Mouse (Mus musculus) MEL (cell line): Measurements from ENCODE around the gene Gamt. TPM values are rescaled to one million over a fixed set of nuclear protein-coding genes. Genes with fewer than 3 reads are reported as not detected.

ENCODE experiments used
- DNase-seq: peaks from one replicate; pipeline ENCODE4 v3.0.0; 2011; ENCODE audit warnings: low read depth, low spot score
- H3K27ac ChIP-seq: 2 replicates; pipeline ENCODE4 v1.5.1; 2012; ENCODE audit warnings: low read depth, mild to moderate bottlenecking, control low read depth, low read length, moderate library complexity; ENCODE audit not compliant: control insufficient read depth
- H3K27me3 ChIP-seq, 2 experiments: fragments of 150-350 bp in 1 of 2; sonication (generic) in 1 of 2; 2 replicates each; pipeline ENCODE4 v1.6.1; 2012; ENCODE audit warnings: low read length in 2 of 2, mild to moderate bottlenecking in 2 of 2, improper control_type of control experiment in 1 of 2, moderate library complexity in 1 of 2; ENCODE audit not compliant: insufficient read depth in 2 of 2, control insufficient read depth in 1 of 2
- H3K36me3 ChIP-seq, 2 experiments: 2 replicates each; pipeline ENCODE4 v1.6.1; 2012 to 2014; ENCODE audit warnings: low read length in 2 of 2, improper control_type of control experiment in 1 of 2, inconsistent platforms in 1 of 2, mild to moderate bottlenecking in 1 of 2; ENCODE audit not compliant: insufficient read depth in 2 of 2, control insufficient read depth in 1 of 2
- H3K4me1 ChIP-seq, 2 experiments: fragments of 150-350 bp in 1 of 2; sonication (generic) in 1 of 2; 2 replicates each; pipeline ENCODE4 v1.6.1; 2012; ENCODE audit warnings: low read length in 2 of 2, improper control_type of control experiment in 1 of 2, mild to moderate bottlenecking in 1 of 2; ENCODE audit not compliant: insufficient read depth in 2 of 2, control insufficient read depth in 1 of 2
- H3K4me3 ChIP-seq, 2 experiments: fragments of 150-350 bp in 1 of 2; sonication (generic) in 1 of 2; 2 replicates each; pipeline ENCODE4 v1.5.1; 2012; ENCODE audit warnings: low read depth in 2 of 2, low read length in 2 of 2, mild to moderate bottlenecking in 2 of 2, moderate library complexity in 2 of 2, control low read depth in 1 of 2, improper control_type of control experiment in 1 of 2; ENCODE audit not compliant: control insufficient read depth in 1 of 2, insufficient read depth in 1 of 2
- H3K79me2 ChIP-seq: 2 replicates; pipeline ENCODE4 v1.6.1; 2012; ENCODE audit warnings: mild to moderate bottlenecking, low read length, moderate library complexity; ENCODE audit not compliant: control insufficient read depth, poor library complexity, insufficient read depth
- H3K9ac ChIP-seq: 2 replicates; pipeline ENCODE4 v1.6.1; 2012; ENCODE audit warnings: low read depth, mild to moderate bottlenecking, control low read depth, low read length, moderate library complexity; ENCODE audit not compliant: control insufficient read depth, poor library complexity, severe bottlenecking
- H3K9me3 ChIP-seq: fragments of 150-350 bp; sonication (generic); replicated peaks from 2 replicates; pipeline ENCODE4 v1.6.1; 2012; ENCODE audit warnings: mild to moderate bottlenecking, low read length, improper control_type of control experiment, moderate library complexity; ENCODE audit not compliant: insufficient read depth
- BHLHE40 ChIP-seq: IDR thresholded peaks from 2 replicates; pipeline ENCODE4 v1.6.1; 2012; ENCODE audit warnings: low read depth, mild to moderate bottlenecking, inconsistent platforms, low read length, improper control_type of control experiment, borderline replicate concordance
- CHD2 ChIP-seq: IDR thresholded peaks from 2 replicates; pipeline ENCODE4 v1.6.1; 2011; ENCODE audit warnings: low read length, improper control_type of control experiment
- CTCF ChIP-seq, 3 experiments: IDR thresholded peaks in 2 of 3; conservative IDR thresholded peaks in 1 of 3; 2 replicates each; pipeline ENCODE4 v1.5.1; 2011 to 2012; ENCODE audit warnings: low read length in 3 of 3, low read depth in 2 of 3, mild to moderate bottlenecking in 2 of 3, improper control_type of control experiment in 1 of 3, inconsistent platforms in 1 of 3, mixed read lengths in 1 of 3, moderate library complexity in 1 of 3; ENCODE audit not compliant: control insufficient read depth in 1 of 3, insufficient read depth in 1 of 3, poor library complexity in 1 of 3, severe bottlenecking in 1 of 3
- E2F4 ChIP-seq: IDR thresholded peaks from 2 replicates; pipeline ENCODE4 v1.6.1; 2011; ENCODE audit warnings: low read depth, low read length, improper control_type of control experiment, borderline replicate concordance
- ELF1 ChIP-seq: IDR thresholded peaks from 2 replicates; pipeline ENCODE4 v1.6.1; 2014; ENCODE audit warnings: low read depth, mild to moderate bottlenecking, inconsistent platforms, low read length, improper control_type of control experiment, moderate library complexity
- EP300 ChIP-seq, 2 experiments: IDR thresholded peaks; 2 replicates each; pipeline ENCODE4 v1.6.1; 2011; ENCODE audit warnings: improper control_type of control experiment in 2 of 2, low read length in 2 of 2, low read depth in 1 of 2, mild to moderate bottlenecking in 1 of 2
- ETS1 ChIP-seq: IDR thresholded peaks from 2 replicates; pipeline ENCODE4 v1.6.1; 2012; ENCODE audit warnings: low read depth, mild to moderate bottlenecking, inconsistent platforms, low read length, improper control_type of control experiment, moderate library complexity
- GATA1 ChIP-seq: IDR thresholded peaks from 2 replicates; pipeline ENCODE4 v1.6.1; 2011; ENCODE audit warnings: low read depth, low read length, improper control_type of control experiment
- HCFC1 ChIP-seq: IDR thresholded peaks from 2 replicates; pipeline ENCODE4 v1.6.1; 2012; ENCODE audit warnings: low read depth, mild to moderate bottlenecking, inconsistent platforms, low read length, improper control_type of control experiment, moderate library complexity
- JUND ChIP-seq: IDR thresholded peaks from 2 replicates; pipeline ENCODE4 v1.6.1; 2011; ENCODE audit warnings: low read depth, mild to moderate bottlenecking, improper control_type of control experiment, low read length
- KAT2A ChIP-seq: conservative IDR thresholded peaks from 2 replicates; pipeline ENCODE4 v1.6.1; 2012; ENCODE audit warnings: low read depth, low read length, improper control_type of control experiment, inconsistent platforms
- MAX ChIP-seq: IDR thresholded peaks from 2 replicates; pipeline ENCODE4 v1.6.1; 2011; ENCODE audit warnings: low read length, improper control_type of control experiment
- MAZ ChIP-seq: IDR thresholded peaks from 2 replicates; pipeline ENCODE4 v1.6.1; 2012; ENCODE audit warnings: low read depth, mild to moderate bottlenecking, inconsistent platforms, low read length, improper control_type of control experiment
- MXI1 ChIP-seq: IDR thresholded peaks from 2 replicates; pipeline ENCODE4 v1.6.1; 2011; ENCODE audit warnings: mild to moderate bottlenecking, low read depth, low read length, improper control_type of control experiment
- MYB ChIP-seq: IDR thresholded peaks from 2 replicates; pipeline ENCODE4 v1.6.1; 2011; ENCODE audit warnings: mild to moderate bottlenecking, low read depth, low read length, improper control_type of control experiment
- MYC ChIP-seq: IDR thresholded peaks from 2 replicates; pipeline ENCODE4 v1.6.1; 2011; ENCODE audit warnings: low read depth, mild to moderate bottlenecking, low read length, improper control_type of control experiment, moderate library complexity
- NELFE ChIP-seq: IDR thresholded peaks from 2 replicates; pipeline ENCODE4 v1.6.1; 2011; ENCODE audit warnings: low read depth, low read length, improper control_type of control experiment
- NRF1 ChIP-seq: IDR thresholded peaks from 2 replicates; pipeline ENCODE4 v1.6.1; 2014; ENCODE audit warnings: low read depth, mild to moderate bottlenecking, inconsistent platforms, low read length, improper control_type of control experiment, moderate library complexity; ENCODE audit not compliant: poor library complexity, insufficient read depth, severe bottlenecking
- POLR2A ChIP-seq, 2 experiments: IDR thresholded peaks; 2 replicates each; pipeline ENCODE4 v1.6.1; 2011 to 2012; ENCODE audit warnings: low read length in 2 of 2, mild to moderate bottlenecking in 2 of 2, control low read depth in 1 of 2, improper control_type of control experiment in 1 of 2, low read depth in 1 of 2, moderate library complexity in 1 of 2; ENCODE audit not compliant: control insufficient read depth in 1 of 2, insufficient read depth in 1 of 2, poor library complexity in 1 of 2
- POLR2AphosphoS2 ChIP-seq: IDR thresholded peaks from 2 replicates; pipeline ENCODE4 v1.6.1; 2011; ENCODE audit warnings: low read length, improper control_type of control experiment
- POLR2AphosphoS5 ChIP-seq: IDR thresholded peaks from 2 replicates; pipeline ENCODE4 v1.6.1; 2012; ENCODE audit warnings: low read depth, borderline replicate concordance, mild to moderate bottlenecking, inconsistent platforms, low read length, moderate library complexity, mixed read lengths
- RCOR1 ChIP-seq: IDR thresholded peaks from 2 replicates; pipeline ENCODE4 v1.6.1; 2012; ENCODE audit warnings: low read depth, mild to moderate bottlenecking, inconsistent platforms, low read length, improper control_type of control experiment
- SIN3A ChIP-seq: IDR thresholded peaks from 2 replicates; pipeline ENCODE4 v1.6.1; 2012; ENCODE audit warnings: low read length, improper control_type of control experiment, inconsistent platforms
- SMC3 ChIP-seq: IDR thresholded peaks from 2 replicates; pipeline ENCODE4 v1.6.1; 2011; ENCODE audit warnings: low read depth, low read length, improper control_type of control experiment
- TAL1 ChIP-seq: IDR thresholded peaks from 2 replicates; pipeline ENCODE4 v1.6.1; 2012; ENCODE audit warnings: mild to moderate bottlenecking, inconsistent platforms, low read length, moderate library complexity, mixed read lengths
- TBP ChIP-seq: IDR thresholded peaks from 2 replicates; pipeline ENCODE4 v1.8.0; 2011; ENCODE audit warnings: low read depth, low read length, improper control_type of control experiment
- UBTF ChIP-seq: IDR thresholded peaks from 2 replicates; pipeline ENCODE4 v1.6.1; 2012; ENCODE audit warnings: low read depth, mild to moderate bottlenecking, inconsistent platforms, low read length, improper control_type of control experiment, moderate library complexity, borderline replicate concordance; ENCODE audit not compliant: insufficient read depth
- USF1 ChIP-seq: IDR thresholded peaks from 2 replicates; pipeline ENCODE4 v1.6.1; 2014; ENCODE audit warnings: low read depth, mild to moderate bottlenecking, inconsistent platforms, low read length, improper control_type of control experiment, moderate library complexity
- USF2 ChIP-seq, 2 experiments: IDR thresholded peaks; 2 replicates each; pipeline ENCODE4 v1.6.1; 2011 to 2012; ENCODE audit warnings: improper control_type of control experiment in 2 of 2, low read length in 2 of 2, borderline replicate concordance in 1 of 2, inconsistent platforms in 1 of 2, low read depth in 1 of 2, mild to moderate bottlenecking in 1 of 2; ENCODE audit not compliant: insufficient read depth in 1 of 2
- ZMIZ1 ChIP-seq: IDR thresholded peaks from 2 replicates; pipeline ENCODE4 v1.6.1; 2012; ENCODE audit warnings: low read depth, mild to moderate bottlenecking, inconsistent platforms, low read length, improper control_type of control experiment, moderate library complexity
- polyA plus RNA-seq, 2 experiments: library from polyadenylated mRNA; stranded (reverse) in 1 of 2; unstranded in 1 of 2; fragments of >175 nt in 1 of 2; fragments of >200 nt in 1 of 2; gene quantifications; 2 replicates each; pipeline versions ENCODE4 v1.2.1 to v1.2.4; 2012; ENCODE audit warnings: low replicate concordance in 2 of 2, low read depth in 1 of 2; ENCODE audit not compliant: insufficient read length in 2 of 2, insufficient read depth in 1 of 2, missing spikeins in 1 of 2
- total RNA-seq: library from RNA; depleted of rRNA; stranded (reverse); fragments of 300-350 nt; gene quantifications from 2 replicates; pipeline ENCODE4 v1.2.3, GENCODE M21; 2012

Gene Gamt
- total and polyA plus RNA-seq, 3 experiments: 6.0 to 8.4 TPM; not detected in 1

DNA sequence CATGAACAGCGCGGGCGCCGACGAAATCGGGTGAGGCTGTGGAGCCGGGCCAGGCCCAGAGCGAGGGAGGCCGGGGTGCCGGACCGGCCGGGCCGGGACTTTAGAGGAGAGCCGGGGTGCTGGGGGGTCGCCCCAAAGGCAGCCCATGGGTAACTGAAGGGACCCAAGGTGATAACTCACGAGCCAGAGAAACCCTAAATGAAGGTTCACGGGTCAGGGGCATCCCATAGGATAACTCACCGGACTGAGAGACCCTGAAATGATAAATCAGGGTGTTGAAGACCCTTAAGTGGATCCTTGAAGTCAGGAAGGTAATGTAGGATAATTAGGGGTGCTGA is 4.3 kb upstream of the Gamt start:
- no peak for DNase-seq
- peak overlapping the region; percentile 93 for H3K9ac ChIP-seq

DNA sequence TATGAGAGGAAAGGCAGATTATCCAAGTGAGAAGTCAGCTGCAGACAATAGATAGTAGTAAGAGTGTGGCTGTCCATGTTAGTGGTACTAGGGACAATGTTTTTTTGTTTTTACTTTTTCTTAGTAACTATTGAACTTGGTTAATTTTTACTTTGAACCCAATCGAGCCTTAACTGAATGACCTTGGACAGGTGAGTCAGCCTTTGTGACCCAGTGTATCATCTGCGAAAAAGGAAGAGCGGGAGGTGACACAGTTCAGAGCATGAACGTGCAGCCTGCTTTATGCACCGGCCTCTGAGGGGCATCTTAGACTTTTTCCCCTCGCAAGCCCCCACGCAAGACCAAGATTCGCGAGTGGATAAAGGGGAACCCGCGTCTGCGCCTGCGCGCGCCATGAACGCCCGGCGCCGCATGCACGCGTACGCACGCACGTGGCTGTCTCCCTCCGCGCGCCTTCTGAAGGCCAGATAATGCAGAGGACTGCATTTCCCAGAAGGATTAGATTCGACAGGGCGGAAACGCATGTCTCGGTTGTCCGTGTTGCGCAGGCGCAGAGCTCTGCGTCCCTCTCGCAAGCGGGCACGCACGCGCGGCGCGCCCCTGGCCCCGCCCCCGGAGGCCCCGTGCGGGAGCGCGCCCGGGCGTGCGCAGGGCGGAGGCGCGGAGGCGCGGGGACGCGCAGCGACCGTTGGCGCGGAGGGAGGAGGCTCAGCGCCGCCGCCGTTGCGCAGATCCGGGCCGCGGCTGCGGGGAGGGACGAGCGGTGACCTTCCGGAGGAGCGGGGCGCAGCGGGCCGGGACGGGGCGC is 3.7 kb upstream of the Gamt start:
- Histone ChIP-seq H3K4me1 (peaks cover 6 to 34% of the 10 kb centered on the region in 2 experiments; a peak in 3 of 4 replicates), H3K4me3 (peak overlapping the region; percentile 91 to 98), H3K36me3 (peaks cover 4 to 22% of the 10 kb centered on the region in 2 experiments), H3K27ac (peak overlapping the region; percentile 74), H3K79me2 (peaks cover 44% of the 10 kb centered on the region), H3K9ac (peak overlapping the region; percentile 93), H3K9me3 (no peaks in the 10 kb centered on the region), H3K27me3 (no peaks in the 10 kb centered on the region)
- peak; percentile 98 for DNase-seq
- TF ChIP-seq ELF1: peak; percentile 93
- TF ChIP-seq POLR2AphosphoS2: peak; percentile 78; the same call in 1 of the 2 replicates
- peak; percentile 83 to 84; a peak in 3 of 4 replicates for TF ChIP-seq POLR2A (IDR thresholded peaks at IDR 0.05; ENCODE audit: control insufficient read depth in 1 of 2, insufficient read depth in 1 of 2, low read depth in 1 of 2, low read length in 2 of 2, poor library complexity in 1 of 2)
- no peak for TF ChIP-seq POLR2AphosphoS5
- TF ChIP-seq MAZ: peak; percentile 60; the same call in 1 of the 2 replicates
- no peak for TF ChIP-seq CHD2
- TF ChIP-seq ZMIZ1: peak; percentile 69; the same call in 1 of the 2 replicates
- peak; percentile 85 for TF ChIP-seq BHLHE40
- TF ChIP-seq NRF1: peak; percentile 86
- TF ChIP-seq RCOR1: no peak
- peak; percentile 61 for TF ChIP-seq GATA1
- peak; percentile 26 to 28; a peak in 2 of 4 replicates for TF ChIP-seq EP300 (IDR thresholded peaks at IDR 0.05; ENCODE audit: low read depth in 1 of 2, low read length in 2 of 2)
- 0 out of 6 replicates have a peak, but pooled peaks of 1 of the 3 experiments have one; percentile 2 for TF ChIP-seq CTCF (IDR thresholded peaks at IDR 0.05 in 2 of 3, conservative IDR thresholded peaks at IDR 0.05 in 1 of 3; ENCODE audit: control insufficient read depth in 1 of 3, insufficient read depth in 1 of 3, low read depth in 2 of 3, low read length in 3 of 3, poor library complexity in 1 of 3, severe bottlenecking in 1 of 3)
- TF ChIP-seq E2F4: peak; percentile 37; the same call in 1 of the 2 replicates
- TF ChIP-seq MXI1: peak; percentile 96
- no peak for TF ChIP-seq TBP
- TF ChIP-seq NELFE: peak; percentile 78
- TF ChIP-seq USF2 (IDR thresholded peaks at IDR 0.05; ENCODE audit: borderline replicate concordance in 1 of 2, insufficient read depth in 1 of 2, low read depth in 1 of 2, low read length in 2 of 2): no peak
- TF ChIP-seq MAX: peak; percentile 99
- peak; percentile 99 for TF ChIP-seq MYC
- peak; percentile 92 for TF ChIP-seq KAT2A
- TF ChIP-seq SIN3A: peak; percentile 75
- TF ChIP-seq ETS1: peak; percentile 19; the same call in 1 of the 2 replicates
- peak; percentile 96 for TF ChIP-seq HCFC1
- TF ChIP-seq MYB: peak; percentile 80
- TF ChIP-seq JUND: no peak
- TF ChIP-seq TAL1: peak; percentile 64
- peak; percentile 88 for TF ChIP-seq USF1
- no peak for TF ChIP-seq SMC3

More for the DNA sequence above, 4.3 kb upstream of the Gamt start:
- Histone ChIP-seq H3K4me1 (peaks cover 6 to 28% of the 10 kb centered on the region in 2 experiments; a peak in 3 of 4 replicates), H3K27ac (peak overlapping the region; percentile 74), H3K27me3 (no peaks in the 10 kb centered on the region), H3K36me3 (peaks cover 4 to 22% of the 10 kb centered on the region in 2 experiments), H3K79me2 (peaks cover 48% of the 10 kb centered on the region), H3K9me3 (no peaks in the 10 kb centered on the region), H3K4me3 (peak overlapping the region; percentile 91 to 98)
- no peak for TF ChIP-seq USF2 (IDR thresholded peaks at IDR 0.05; ENCODE audit: borderline replicate concordance in 1 of 2, insufficient read depth in 1 of 2, low read depth in 1 of 2, low read length in 2 of 2)
- no peak for TF ChIP-seq UBTF
